Mouse (Mus musculus): ENCODE measurements at regions not wholly inside any gene's neighbourhood (a gene's known extent, or its start where the extent isn't known, plus 50 kb on each side); places are given as distances from the start of the nearest gene placed in this dataset.

DNA sequence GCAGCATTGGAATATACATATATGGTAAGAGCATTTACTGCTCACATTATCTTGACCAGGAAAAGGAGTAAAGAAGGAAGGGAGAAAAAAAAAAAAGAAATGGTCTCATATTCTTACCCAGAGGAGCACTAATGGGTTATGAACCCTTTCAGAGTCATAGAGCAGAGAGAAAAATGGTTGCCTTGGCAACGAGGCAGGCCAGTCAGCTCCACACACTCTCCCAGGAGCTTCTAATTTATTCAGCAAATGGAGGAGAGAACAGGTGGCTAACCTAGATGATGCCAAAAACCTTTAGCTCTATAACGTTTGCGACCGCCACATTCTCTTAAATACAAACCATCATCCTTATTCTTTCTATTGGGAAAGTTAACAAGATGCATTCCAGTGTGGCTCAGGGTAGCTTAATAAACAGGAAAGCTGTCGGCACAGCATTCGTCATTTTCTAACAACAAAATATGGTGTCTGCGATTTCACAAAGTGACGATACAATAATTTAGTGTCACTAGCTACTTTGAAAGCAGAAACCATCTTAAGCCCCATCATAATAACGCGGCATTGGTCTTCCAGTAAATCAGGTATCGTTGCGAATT lies 394.1 kb downstream of the Basp1 start:
- TF ChIP-seq POLR2A (IDR thresholded peaks at IDR 0.05; ENCODE audit: low read depth, low read length) (no peak), CTCF (IDR thresholded peaks at IDR 0.05; ENCODE audit: extremely low read depth, insufficient read length, insufficient replicate concordance, low read depth, low read length) (no peak)
